Comparison of ENCODE assay signal across 9 mouse cellular contexts in genomic region chr7:3275455-3276170, GRCm38 (mm10). TPM values are rescaled to one million over a fixed set of nuclear protein-coding genes. Genes with fewer than 3 reads are reported as not detected.
DNase-seq lines count a peak whose midpoint lies in the region; ATAC-seq and TF ChIP-seq lines count a peak whose summit lies in the region.
"Had no signal": no experiment of that assay in that cellular context is flagged by ENCODE, and none has a peak within 500 bp of the region (broad histone marks: within the 10 kb centered on the region; RNA-seq: fewer than 3 reads in every experiment).

No protein-coding gene starts in this region.

- DNase-seq in A20 (ENCODE audit: low read depth, low spot score) (peak; percentile 19), adipocyte (ENCODE audit: low spot score) (peak; percentile 43)
- peak; percentile 94 for DNase-seq in lung, postnatal 0 days (ENCODE audit: low spot score)
- no peak for DNase-seq in layer of hippocampus, postnatal 14 days (ENCODE audit: low spot score in 2 of 2)
- DNase-seq in retina, embryonic 14.5 days (ENCODE audit: low spot score): no peak
- no peak for DNase-seq in cerebellum, adult 2 months

- no peak overlapping the region for H3K4me3 ChIP-seq in heart, embryonic 16.5 days (ENCODE audit: low read length)
- H3K4me3 ChIP-seq in lung, postnatal 0 days (ENCODE audit: low read depth, low read length): no peak overlapping the region
- no peak overlapping the region for H3K4me3 ChIP-seq in cerebellum, adult 2 months (replicated peaks; ENCODE audit: insufficient read depth, low read depth, low read length)
- H3K4me3 ChIP-seq: forebrain, embryonic 15.5 days; limb, embryonic 13.5 days had no signal

- no peak overlapping the region for H3K9ac ChIP-seq in heart, embryonic 16.5 days (ENCODE audit: low read length)
- H3K9ac ChIP-seq in lung, postnatal 0 days (replicated peaks; ENCODE audit: low read depth): no peak overlapping the region
- H3K9ac ChIP-seq: forebrain, embryonic 15.5 days; limb, embryonic 13.5 days had no signal

- no peaks in the 10 kb centered on the region for H3K36me3 ChIP-seq in heart, embryonic 16.5 days (ENCODE audit: control insufficient read depth, insufficient read depth)
- no peaks in the 10 kb centered on the region for H3K36me3 ChIP-seq in lung, postnatal 0 days (ENCODE audit: insufficient read depth, low read length)
- H3K36me3 ChIP-seq: forebrain, embryonic 15.5 days; limb, embryonic 13.5 days had no signal

- H3K9me3 ChIP-seq in heart, embryonic 16.5 days (replicated peaks; ENCODE audit: control insufficient read depth, low read length): no peaks in the 10 kb centered on the region
- no peaks in the 10 kb centered on the region for H3K9me3 ChIP-seq in lung, postnatal 0 days (ENCODE audit: low read length)
- H3K9me3 ChIP-seq: forebrain, embryonic 15.5 days; limb, embryonic 13.5 days had no signal

- no peaks in the 10 kb centered on the region for H3K27me3 ChIP-seq in heart, embryonic 16.5 days (ENCODE audit: control insufficient read depth, insufficient read depth, low read length)
- no peaks in the 10 kb centered on the region for H3K27me3 ChIP-seq in lung, postnatal 0 days (replicated peaks; ENCODE audit: insufficient read depth, low read length)
- no peaks in the 10 kb centered on the region for H3K27me3 ChIP-seq in cerebellum, adult 2 months (ENCODE audit: control insufficient read depth, insufficient read depth, low read length)
- H3K27me3 ChIP-seq: forebrain, embryonic 15.5 days; limb, embryonic 13.5 days had no signal

- peaks cover 8% of the 10 kb centered on the region for H3K4me1 ChIP-seq in heart, embryonic 16.5 days (ENCODE audit: control insufficient read depth, insufficient read depth, low read length)
- H3K4me1 ChIP-seq in lung, postnatal 0 days (ENCODE audit: insufficient read depth, low read depth, low read length): no peaks in the 10 kb centered on the region; the same call in 1 of the 2 replicates
- H3K4me1 ChIP-seq in cerebellum, adult 2 months (ENCODE audit: control insufficient read depth, insufficient read depth, low read length): no peaks in the 10 kb centered on the region
- H3K4me1 ChIP-seq: forebrain, embryonic 15.5 days; limb, embryonic 13.5 days had no signal

- peak; percentile 73 for ATAC-seq in heart, embryonic 16.5 days (replicated peaks; ENCODE audit: extremely low read depth, insufficient read depth, low FRiP score)
- peak; percentile 89 for ATAC-seq in lung, postnatal 0 days
- ATAC-seq: forebrain, embryonic 15.5 days had no signal

- no peak for TF ChIP-seq CTCF in lung, postnatal 0 days (IDR thresholded peaks at IDR 0.05)
- no peak for TF ChIP-seq CTCF in cerebellum, adult 2 months (IDR thresholded peaks at IDR 0.05; ENCODE audit: borderline replicate concordance, insufficient read depth, low read depth, low read length)

- H3K27ac ChIP-seq in heart, embryonic 16.5 days (ENCODE audit: low read length): peak overlapping the region; percentile 85
- peak overlapping the region; percentile 86 for H3K27ac ChIP-seq in lung, postnatal 0 days (ENCODE audit: low read length)
- H3K27ac ChIP-seq in cerebellum, adult 2 months (ENCODE audit: insufficient read depth, low read length): no peak overlapping the region
- H3K27ac ChIP-seq: forebrain, embryonic 15.5 days; limb, embryonic 13.5 days had no signal

- TF ChIP-seq POLR2A in cerebellum, adult 2 months (IDR thresholded peaks at IDR 0.05; ENCODE audit: borderline replicate concordance, insufficient read depth, low read length): no peak

- no peak overlapping the region for H3K4me2 ChIP-seq in heart, embryonic 16.5 days (ENCODE audit: low read depth, low read length)
- no peak overlapping the region for H3K4me2 ChIP-seq in lung, postnatal 0 days (replicated peaks; ENCODE audit: low read depth, low read length)
- H3K4me2 ChIP-seq: forebrain, embryonic 15.5 days; limb, embryonic 13.5 days had no signal

- 43% methylated on average over 6 of the region's 6 CpGs for WGBS in heart, embryonic 16.5 days
- 32% methylated on average over 6 of the region's 6 CpGs for WGBS in lung, postnatal 0 days
- WGBS in cerebellum, adult 2 months: 58% methylated on average over 6 of the region's 6 CpGs

- peak; percentile 90 for TF ChIP-seq EP300 in lung, postnatal 0 days (IDR thresholded peaks at IDR 0.05)

RNA-seq across cellular contexts. Expression of gene Myadm, which starts 13.3 kb away (rescaled TPM):
- polyA plus RNA-seq in heart, embryonic 16.5 days (2015; fragmentation: Nextera tagmentation; extraction: Ambion mirVana): 220 and 238 TPM in 2 replicates
- polyA plus RNA-seq in lung, postnatal 0 days (2015; fragmentation: Nextera tagmentation; extraction: Ambion mirVana): 142 and 144 TPM in 2 replicates
- total RNA-seq in layer of hippocampus, postnatal 14 days (2021): 100 to 1,000 TPM; 119 TPM
- polyA plus RNA-seq in cerebellum, adult 2 months (2012; rRNA removed): 43.3 and 45.3 TPM in 2 replicates

RNA-seq across cellular contexts. Expression of gene Prkcg, which starts 13.4 kb away (rescaled TPM):
- 0.32 and 0.33 TPM in 2 replicates for polyA plus RNA-seq in heart, embryonic 16.5 days (2015; fragmentation: Nextera tagmentation; extraction: Ambion mirVana)
- polyA plus RNA-seq in lung, postnatal 0 days (2015; fragmentation: Nextera tagmentation; extraction: Ambion mirVana): 0.21 and 0.58 TPM in 2 replicates
- 100 to 1,000 TPM; 591 TPM for total RNA-seq in layer of hippocampus, postnatal 14 days (2021)
- polyA plus RNA-seq in cerebellum, adult 2 months (2012; rRNA removed): 152 and 195 TPM in 2 replicates

RNA-seq across cellular contexts. Expression of gene Nlrp12, which starts 26.1 kb away (rescaled TPM):
- polyA plus RNA-seq in heart, embryonic 16.5 days (2015; fragmentation: Nextera tagmentation; extraction: Ambion mirVana): not detected in 2 replicates
- 0.19 and 0.21 TPM in 2 replicates for polyA plus RNA-seq in lung, postnatal 0 days (2015; fragmentation: Nextera tagmentation; extraction: Ambion mirVana)
- under 1 TPM in 1 of 2 experiments, not detected in 1; 0.16 TPM for total RNA-seq in layer of hippocampus, postnatal 14 days (2021)
- polyA plus RNA-seq in cerebellum, adult 2 months (2012; rRNA removed): 0.02 TPM in 1 of 2 replicates, not detected in the other
- polyA plus RNA-seq: forebrain, embryonic 15.5 days; limb, embryonic 13.5 days had no signal

RNA-seq across cellular contexts. Expression of gene Cacng7, which starts 57.1 kb away (rescaled TPM):
- polyA plus RNA-seq in heart, embryonic 16.5 days (2015; fragmentation: Nextera tagmentation; extraction: Ambion mirVana): 0.16 TPM in 1 of 2 replicates, not detected in the other
- 0.25 and 0.48 TPM in 2 replicates for polyA plus RNA-seq in lung, postnatal 0 days (2015; fragmentation: Nextera tagmentation; extraction: Ambion mirVana)
- 100 to 1,000 TPM; 115 to 121 TPM for total RNA-seq in layer of hippocampus, postnatal 14 days (2021)
- polyA plus RNA-seq in cerebellum, adult 2 months (2012; rRNA removed): 278 and 296 TPM in 2 replicates

Comparison
In these comparisons a context has a peak if more than half of its experiments do, and no peak if none do; other contexts are left out.
1. DNase-seq: peak in A20 (single experiment), adipocyte (single experiment) and lung, postnatal 0 days (single experiment); none in layer of hippocampus, postnatal 14 days (0 of 2), retina, embryonic 14.5 days (single experiment) and cerebellum, adult 2 months (0 of 2).
2. RNA of gene Prkcg, which starts 13.4 kb away (polyA plus RNA-seq): 152 to 195 TPM in cerebellum, adult 2 months; 0.21 to 0.58 TPM in lung, postnatal 0 days and 0.32 to 0.33 TPM in heart, embryonic 16.5 days; every median in the first group is over 10 times any median in the second.